Mouse (Mus musculus): ENCODE data around the gene Hist1h2bk.

Hist1h2bk gene

DNA sequence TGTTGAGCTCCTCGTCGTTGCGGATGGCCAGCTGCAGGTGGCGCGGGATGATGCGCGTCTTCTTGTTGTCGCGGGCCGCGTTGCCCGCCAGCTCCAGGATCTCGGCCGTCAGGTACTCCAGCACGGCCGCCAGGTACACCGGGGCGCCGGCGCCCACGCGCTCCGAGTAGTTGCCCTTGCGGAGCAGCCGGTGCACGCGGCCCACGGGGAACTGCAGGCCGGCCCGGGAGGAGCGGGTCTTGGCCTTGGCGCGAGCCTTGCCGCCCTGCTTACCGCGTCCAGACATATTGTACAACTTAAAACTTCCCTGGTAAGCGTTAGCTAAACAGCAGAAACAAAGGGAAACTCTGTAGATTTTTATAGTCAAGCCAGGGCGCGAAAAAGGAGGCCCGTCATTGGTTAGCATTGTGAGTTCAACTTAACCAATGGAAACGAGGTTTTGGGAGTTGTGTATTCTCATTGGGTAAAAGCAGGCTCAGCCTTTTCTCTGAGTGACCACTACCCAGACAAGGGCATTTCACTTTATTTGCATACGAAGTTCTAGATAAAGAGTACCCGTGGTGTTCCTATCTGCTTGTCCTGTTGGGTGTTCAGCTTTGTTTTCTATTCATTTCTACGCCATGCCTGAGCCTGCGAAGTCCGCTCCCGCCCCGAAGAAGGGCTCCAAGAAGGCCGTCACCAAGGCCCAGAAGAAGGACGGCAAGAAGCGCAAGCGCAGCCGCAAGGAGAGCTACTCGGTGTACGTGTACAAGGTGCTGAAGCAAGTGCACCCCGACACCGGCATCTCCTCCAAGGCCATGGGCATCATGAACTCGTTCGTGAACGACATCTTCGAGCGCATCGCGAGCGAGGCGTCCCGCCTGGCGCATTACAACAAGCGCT, at the start of gene Hist1h2bk, which contains the start of gene Hist1h2ah:
TSS of gene Hist1h2bk (plus strand) at position 604 of the 882 bp plus-strand sequence.
TSS of gene Hist1h2ah (minus strand) at position 302 of the 882 bp plus-strand sequence.
- peak; percentile 64 to 77 for DNase-seq (ENCODE audit: low spot score in 2 of 2)

DNA sequence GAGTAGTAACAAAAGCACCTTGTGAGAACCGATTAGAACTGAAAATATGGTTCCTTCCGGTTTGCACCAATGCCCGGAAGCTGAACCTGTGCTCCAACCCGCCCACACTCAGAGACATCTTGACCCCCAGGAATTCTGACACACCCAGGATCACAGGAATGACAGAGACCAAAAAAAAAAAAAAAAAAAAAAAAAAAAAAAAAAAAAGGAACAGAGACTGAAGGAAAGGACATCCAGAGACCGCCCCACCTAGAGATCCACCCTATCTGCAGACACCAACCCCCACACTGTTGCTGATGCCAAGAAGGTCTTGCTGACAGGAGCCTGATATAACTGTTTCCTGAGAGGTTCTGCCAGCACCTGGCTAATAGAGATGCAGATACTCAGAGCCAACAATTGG, 43.1 kb upstream of the Hist1h2bk start:
- DNase-seq (ENCODE audit: low spot score in 2 of 2), result no peak

DNA sequence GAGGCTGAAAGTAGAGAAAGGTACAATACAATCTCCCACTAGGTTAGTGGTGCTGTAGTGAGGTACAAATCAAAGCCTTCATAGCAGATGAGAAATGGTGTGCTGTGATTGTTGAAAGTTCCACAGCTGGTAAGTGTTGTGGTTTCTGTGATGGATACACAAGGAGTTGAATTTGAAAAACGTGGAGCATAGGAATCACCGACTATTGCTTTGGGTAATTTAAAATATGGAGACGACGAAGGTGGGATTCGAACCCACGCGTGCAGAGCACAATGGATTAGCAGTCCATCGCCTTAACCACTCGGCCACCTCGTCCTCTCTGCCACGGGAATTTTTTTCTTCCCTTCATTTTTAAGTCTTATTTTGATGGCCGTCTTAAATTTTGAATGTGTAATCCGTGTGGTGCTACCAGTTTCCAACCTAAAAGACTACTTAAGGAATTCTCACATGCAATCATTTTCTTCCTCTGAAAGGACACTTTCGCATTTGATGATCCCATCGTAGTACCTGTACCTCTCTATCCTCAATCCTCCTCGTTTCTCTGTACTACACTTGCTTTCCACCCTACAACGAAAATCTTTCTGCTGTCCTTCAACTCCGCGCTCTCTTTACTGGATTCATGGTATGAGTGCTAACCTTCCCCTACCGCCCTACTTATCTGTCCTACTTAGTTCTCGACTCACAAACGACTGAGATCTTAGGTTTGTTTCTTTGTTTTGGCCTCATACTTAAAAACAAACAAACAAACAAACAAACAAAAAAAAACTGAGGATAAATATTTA, 41.5 kb upstream of the Hist1h2bk start:
- DNase-seq (ENCODE audit: low spot score in 2 of 2), result no peak

DNA sequence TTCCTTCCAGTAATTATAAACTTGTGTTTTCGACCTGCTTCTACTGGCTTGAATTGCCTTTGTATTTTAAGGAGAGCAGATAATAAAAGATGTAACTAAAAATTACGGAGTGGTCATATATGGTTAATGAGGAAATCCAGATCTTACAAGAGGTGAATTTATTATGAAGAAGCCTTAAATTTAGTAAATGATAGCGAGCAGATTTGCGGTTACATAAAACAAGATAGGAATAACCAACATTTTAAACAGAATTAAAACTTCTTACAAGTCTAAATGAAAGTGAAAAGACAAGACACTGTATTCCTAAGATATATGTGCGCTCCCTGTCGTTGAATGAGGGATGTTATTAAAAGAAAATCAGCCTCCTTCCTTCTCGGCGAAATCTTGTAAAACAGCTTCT, 40.8 kb upstream of the Hist1h2bk start:
- no peak for DNase-seq (ENCODE audit: low spot score in 2 of 2)

DNA sequence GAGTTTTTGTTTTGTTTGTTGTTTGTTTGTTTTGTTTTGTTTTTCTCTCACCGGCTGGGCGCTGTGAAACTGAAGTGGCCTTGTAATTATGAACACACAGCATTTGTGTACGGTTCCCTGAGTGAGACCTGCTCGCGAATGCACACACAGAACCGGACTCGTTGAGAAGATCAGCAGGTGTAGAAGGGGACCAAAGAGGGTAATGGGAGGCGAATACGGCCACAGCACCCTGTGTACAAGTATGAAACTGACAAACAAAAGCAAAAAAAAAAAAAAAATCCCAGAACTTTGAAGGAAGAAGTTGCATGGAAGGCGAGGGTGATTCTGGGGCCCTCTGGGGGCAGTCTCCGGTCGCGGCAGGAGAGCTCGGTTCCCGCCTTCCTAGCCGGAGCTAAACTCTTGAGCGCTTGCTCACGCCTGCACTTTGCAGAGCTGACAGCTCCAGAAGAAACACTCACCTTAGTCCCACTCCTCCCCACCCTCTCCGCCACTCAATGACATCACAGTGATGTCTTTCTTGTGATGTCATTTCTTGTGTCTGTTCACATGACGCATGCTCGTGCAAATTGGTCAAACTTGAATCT, 40.2 kb upstream of the Hist1h2bk start:
- DNase-seq (ENCODE audit: low spot score in 2 of 2), result no peak

DNA sequence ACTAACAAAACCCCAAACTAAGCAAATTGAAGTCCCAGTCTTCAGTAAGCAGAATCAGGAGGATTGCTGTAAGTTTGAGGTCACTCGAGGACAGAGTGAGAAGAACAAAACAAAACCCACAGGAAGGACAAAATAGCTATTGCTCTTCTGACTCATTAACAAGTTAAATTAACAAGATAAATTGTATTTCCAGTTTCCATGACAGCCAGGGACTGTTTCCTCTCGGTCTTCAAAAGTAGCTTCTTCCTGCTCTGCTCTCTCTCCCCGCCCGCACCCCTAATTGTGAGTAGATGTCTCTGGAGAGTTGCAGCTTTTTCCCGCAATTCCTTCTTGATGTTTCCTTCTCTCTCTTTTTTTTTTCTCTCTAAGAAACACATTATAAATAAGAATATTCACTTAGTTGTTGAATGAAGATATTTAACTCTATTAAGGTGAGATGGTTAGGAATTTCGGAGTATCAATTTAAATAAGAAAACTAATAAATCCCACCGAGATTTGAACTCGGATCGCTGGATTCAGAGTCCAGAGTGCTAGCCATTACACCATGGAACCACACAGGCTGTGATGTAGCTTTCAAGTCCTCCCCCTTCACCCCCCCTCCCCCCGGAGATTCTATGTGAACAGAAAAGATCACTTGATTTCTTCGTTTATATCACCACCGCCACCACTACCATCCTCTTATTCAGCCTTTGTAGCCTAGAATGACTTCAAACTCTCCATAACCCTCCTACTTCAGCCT, 39.4 kb upstream of the Hist1h2bk start:
- DNase-seq (ENCODE audit: low spot score in 2 of 2), result no peak

DNA sequence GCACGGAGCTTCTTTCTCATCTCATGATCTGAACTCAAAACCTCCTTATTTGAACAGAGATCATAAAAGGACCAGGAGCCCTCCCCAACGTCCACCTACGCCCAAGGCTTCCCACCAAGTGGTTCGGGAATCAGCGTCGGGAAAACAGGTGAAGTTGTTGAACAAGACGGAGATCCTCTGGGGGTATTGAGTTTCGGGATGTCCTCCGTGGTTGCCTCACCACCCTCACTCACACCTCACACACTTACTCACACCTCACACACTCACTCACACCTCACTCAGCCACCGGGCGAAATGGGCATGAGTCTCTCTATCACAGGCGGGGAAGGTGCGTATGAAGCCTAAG, 38.9 kb upstream of the Hist1h2bk start:
- DNase-seq (ENCODE audit: low spot score in 2 of 2), result no peak

DNA sequence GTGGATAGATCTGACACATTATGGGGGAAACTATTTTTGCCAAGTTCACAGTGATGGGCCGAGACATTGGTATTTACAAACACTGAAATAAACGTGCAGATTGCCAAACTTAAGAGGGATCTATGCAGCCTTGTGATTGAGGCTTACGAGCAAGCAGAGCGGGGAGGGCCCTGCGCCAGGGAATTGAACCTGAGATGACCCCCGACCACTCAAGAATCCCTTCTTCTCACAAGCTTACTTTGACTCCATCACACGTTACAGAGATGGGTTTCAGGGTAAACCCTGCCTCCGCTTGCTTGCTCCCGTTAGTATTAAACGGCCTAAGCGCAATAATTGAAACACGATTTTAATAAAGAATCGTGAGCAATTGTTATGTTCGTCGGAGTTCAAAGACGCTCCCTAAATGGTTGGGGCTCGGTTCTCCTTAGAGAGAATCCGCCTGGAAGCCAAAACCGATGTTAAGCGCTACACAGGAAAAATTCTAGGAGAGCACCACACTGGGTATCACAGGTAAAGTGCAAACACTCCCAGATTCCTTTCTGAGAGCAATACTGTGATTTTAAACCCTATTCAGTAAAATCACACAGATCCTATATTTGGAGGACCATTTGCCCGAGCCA, 38.4 kb upstream of the Hist1h2bk start:
- no peak for DNase-seq (ENCODE audit: low spot score in 2 of 2)

DNA sequence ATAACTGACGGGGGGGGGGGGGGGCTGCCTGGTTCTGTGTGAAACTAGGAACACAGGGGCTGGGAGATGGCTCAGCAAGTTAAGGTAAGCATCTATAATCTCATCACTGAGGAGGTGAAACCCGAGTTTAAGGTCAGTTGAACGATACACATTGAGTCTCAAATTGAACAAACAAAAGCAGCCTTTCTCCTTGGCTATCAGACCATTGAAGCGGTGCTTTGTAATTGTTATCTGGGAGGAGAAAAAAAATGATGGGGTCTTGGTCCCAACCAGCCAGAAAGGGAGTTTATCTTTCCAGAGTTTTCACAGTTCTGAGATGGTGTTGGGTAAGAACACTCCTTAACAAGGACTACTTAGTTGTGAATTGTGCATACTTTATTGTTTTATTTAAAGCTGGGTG, 37.8 kb upstream of the Hist1h2bk start:
- DNase-seq (ENCODE audit: low spot score in 2 of 2), result no peak

DNA sequence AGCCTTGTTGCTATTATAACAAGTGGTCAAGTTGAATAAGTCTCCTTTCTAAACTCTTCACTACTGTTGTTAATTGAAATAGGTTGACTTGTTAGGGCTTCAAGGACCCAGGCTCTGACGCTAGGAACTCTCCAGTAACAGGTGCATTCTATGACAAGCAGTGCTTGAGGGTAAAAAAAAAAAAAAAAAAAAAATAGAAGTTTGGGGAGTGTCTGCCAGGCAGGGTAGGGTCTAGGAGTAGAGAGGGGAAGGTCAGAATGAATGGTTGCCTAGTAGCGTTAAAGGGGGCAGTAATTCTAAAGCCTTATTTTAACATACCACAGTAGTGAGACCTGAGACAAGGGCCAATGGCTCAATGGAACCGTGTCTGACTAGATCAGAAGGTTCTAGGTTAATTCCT, 37.3 kb upstream of the Hist1h2bk start:
- DNase-seq (ENCODE audit: low spot score in 2 of 2), result no peak

DNA sequence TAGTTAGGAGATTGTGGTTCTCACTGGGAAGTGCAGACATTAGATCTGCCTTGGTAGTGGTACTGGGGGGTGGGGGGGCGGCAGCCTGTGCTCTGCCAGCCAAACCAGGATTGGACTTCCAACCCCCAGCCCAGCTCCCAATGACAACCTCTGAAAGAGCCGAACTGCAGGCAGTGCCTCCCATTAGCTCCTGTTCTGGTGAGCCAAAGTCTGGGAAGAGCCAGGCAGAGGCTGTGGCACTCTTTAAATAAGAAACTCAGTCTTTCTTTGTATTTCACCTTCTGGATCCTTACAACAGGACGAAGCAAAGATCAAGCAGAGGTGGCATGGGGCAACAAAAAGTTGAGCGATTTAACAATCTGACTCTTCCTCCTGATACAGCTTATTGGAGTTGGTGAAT, 36.5 kb upstream of the Hist1h2bk start:
- no peak for DNase-seq (ENCODE audit: low spot score in 2 of 2)

DNA sequence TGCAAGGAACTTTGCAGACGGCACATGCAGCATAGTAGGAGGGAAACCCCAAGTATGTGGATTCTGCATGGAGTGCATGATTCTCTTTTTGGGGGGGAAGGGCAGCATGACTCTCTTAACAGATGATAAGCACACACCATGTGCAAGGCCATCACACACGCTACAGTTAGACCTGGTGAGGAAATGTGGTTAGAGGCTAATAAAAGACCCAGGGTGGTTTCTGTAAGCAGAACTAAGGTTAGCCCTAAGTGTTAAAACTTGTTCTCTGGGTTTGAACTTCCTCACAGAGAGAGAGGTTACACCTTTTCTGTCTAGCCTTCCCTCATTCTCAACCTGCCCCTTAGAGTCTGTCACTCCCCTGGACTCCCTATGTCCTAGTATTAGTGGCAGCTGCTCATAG, 34.3 kb upstream of the Hist1h2bk start:
- DNase-seq (ENCODE audit: low spot score in 2 of 2), result no peak

DNA sequence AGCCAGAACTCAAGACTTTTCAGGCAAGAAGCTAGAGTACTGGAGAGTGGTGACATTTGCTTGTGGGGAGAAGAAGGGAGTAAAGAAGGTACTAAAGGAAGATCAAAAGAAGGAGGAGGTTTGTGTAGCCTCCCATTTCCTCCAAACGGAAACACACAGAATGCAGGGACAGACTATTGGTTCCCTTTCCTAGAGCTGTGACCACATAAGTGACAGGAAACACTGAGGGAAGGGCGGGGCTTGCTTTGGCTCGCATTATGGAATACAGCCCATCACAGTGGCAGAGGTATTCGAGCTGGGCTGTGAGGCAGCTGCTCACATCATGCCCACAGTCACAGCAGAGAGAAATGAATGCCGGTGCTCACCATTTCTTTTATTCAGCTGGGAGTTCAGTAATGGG, 33.8 kb upstream of the Hist1h2bk start:
- no peak for DNase-seq (ENCODE audit: low spot score in 2 of 2)

DNA sequence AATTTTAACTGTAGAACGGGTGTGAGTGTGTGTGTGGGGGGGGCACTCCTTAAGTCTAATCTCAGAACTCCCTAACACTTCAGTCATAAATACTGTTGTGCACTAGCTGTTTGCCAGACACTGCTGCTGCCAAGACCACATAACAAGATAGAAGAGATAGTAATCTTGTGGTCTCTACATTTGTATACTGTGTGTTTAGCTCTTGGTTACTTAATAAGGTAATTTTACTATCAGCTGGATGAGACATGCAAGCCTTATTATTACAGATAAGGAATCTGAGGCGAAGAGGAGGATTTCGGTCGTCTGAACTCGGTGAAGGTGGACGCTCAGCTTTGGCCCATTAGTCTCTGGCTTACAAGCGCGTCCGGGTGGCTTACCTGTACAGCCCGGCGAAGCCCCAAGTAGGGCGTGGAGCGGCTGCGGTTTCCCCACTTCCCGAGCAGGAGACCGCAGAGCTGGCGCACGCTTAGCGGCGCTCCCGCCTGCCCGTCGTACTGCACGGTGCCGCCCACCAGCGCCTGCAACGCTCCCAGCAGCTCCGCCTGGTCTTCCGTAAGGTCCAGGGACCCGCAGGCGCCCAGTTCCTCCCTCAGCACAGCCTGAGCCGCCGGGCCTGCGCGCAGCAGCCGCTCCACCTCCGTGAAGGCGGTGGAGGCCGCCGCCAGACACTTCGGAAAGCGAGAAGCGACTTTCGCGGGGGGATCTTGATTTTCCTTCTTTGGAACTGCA, 29.9 kb upstream of the Hist1h2bk start:
- DNase-seq (ENCODE audit: low spot score in 2 of 2), result peak in 1 of 2 experiments; percentile 68

DNA sequence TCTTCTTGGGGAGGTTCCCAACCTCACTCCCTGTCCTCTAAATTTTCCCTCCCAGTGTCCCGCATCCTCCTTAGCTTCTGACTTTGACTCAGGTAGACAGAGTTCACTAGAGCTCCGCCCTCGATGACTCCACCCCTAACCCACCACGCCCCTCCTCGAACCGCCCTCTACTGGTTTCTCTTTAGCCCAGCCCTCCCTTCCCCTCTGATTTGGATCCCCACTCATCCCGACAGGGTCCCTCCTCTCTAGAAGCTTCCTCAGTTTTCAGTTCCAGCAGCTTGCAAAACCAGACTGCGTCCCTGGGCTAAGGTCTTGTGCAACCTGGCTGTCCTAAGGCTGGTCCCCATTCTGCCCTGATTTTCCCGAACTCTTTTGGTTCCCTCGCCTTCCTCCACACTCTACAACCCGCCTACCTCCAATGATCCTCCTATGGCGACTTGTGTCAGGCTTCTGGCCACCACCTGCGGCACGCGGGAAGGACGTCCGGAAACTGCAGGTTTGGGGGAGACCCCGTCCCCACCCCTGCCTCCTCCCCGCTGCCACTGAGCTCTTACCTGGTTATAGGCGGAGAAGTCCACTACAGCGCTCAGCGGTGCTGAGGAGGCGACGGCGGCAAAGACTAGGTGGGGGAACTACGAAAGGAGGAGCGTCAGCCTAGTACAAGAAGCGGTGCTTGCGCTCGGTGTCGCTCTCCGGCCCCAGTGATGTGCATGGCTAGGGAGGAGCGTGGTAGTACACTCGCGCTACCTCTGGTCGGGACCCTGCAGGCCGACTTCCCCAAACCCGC, 29.1 kb upstream of the Hist1h2bk start:
- peak in 1 of 2 experiments; percentile 27 for DNase-seq (ENCODE audit: low spot score in 2 of 2)

DNA sequence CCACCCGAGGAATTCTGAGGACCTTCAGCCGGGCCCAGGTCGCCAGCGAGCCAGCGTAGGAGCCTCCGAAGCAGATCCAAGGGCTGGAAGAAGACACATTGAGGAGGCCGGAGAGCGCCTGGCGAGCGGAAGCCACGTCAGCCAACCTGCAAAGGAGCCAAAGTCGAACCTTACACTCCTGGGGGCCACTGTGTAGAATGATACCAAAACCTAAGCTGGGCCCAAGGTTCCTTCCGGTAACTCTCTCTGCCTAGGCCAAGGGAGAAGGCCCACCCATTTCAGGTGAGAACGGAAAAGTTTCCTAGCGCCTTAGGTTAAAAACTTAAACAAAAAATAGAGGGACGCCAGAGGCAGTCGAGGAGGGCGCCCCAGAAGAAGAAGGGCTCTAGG, 28.6 kb upstream of the Hist1h2bk start:
- DNase-seq (ENCODE audit: low spot score in 2 of 2), result no peak

DNA sequence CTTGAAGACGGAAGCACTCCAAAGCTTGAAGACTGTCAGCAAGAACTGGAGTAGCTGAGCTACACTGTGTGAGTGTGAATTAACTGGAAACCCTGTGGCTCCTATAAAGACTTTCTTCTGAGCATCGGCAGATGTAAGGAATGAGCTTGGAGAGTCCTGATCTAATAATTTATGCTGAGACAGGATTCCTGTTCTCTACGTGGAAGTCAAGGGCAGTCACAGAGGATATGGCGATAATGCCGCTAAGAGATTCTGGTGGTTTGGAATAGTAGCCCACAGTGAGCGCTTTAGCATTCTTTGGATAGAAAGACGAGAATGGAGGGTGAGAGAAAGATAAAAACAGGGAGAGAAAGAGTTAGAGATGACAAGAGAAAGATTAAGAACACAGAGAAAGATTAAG, 27.8 kb upstream of the Hist1h2bk start:
- DNase-seq (ENCODE audit: low spot score in 2 of 2), result no peak

DNA sequence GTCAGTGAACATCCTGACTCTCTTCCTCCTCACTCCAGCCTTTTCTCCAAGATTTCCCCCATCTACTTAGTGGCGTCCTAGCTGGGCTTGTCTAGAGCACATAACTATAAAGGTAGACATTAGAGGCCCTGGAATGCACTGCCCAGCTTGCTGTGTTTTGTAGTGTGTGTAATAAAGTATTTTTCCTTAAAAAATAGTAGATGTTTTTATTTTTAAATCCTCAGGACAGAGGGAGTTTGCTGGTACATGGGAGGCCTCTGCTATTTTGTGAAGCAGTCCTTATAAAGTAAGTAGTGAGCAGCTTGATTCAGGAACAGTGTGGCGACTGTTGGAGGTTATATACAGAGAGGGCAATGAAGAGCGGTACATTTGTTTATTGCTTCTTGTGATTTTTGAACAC, 27.0 kb upstream of the Hist1h2bk start:
- DNase-seq (ENCODE audit: low spot score in 2 of 2), result no peak

DNA sequence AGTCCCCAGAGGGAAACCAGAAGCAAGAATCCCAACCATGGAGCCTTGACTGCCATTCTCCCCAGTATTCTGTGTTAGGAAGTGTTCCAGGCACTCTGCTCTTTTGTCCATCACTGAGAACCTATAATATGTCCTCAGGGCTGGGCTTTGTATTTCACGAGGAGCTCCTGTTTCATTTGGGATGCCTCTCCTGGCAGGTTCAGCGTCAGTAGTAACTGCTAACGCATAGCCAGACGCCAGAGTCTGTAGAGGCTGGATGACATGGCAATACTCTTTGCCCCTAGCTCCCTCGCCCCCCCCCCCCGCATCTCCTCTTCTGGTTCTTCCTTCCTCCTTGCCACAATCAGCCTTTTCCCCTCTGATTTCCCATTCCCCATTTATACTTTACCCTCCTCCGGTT, 26.0 kb upstream of the Hist1h2bk start, which contains the start of gene Prss16:
TSS of gene Prss16 (minus strand) at position 101 of the 400 bp plus-strand sequence.
- DNase-seq (ENCODE audit: low spot score in 2 of 2), result no peak

DNA sequence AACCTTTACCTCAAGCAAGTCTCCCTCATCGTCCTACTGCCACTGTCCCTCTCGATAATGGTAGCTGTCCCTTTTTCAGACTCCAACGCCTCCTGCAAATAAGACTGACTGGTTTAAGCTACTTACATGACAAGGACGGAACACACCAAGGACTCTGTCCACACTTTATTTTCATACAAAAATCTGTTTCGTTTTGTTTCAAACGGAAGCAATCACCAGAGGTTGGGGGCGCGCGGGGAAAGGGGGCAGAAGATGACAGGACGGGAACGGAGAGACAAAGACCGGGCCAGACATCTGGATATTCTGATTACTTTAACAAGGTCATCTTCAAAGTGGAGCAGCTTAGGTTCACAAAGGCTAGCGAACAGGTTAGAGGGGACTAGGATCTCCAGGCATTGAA, 22.0 kb upstream of the Hist1h2bk start:
- DNase-seq (ENCODE audit: low spot score in 2 of 2), result no peak

All from urinary bladder, adult 18-20 months (tissue).